Mouse (Mus musculus): ENCODE results near the gene Hoxa2.
A peak's percentile ranks its signal among the peaks of the same experiment; 100 is the strongest.

Gene Hoxa2

GRCm38 (mm10) chr6:52163366-52164031, 1.1 kb downstream of the Hoxa2 start:
- peak; percentile 61 to 71 for DNase-seq

- peak in 1 of 2 experiments; percentile 51 for DNase-seq
Observed at GRCm38 (mm10) chr6:52162611-52163365, 1.8 kb downstream of the Hoxa2 start.

GRCm38 (mm10) chr6:52162093-52162380, 2.6 kb downstream of the Hoxa2 start:
- DNase-seq, result peak in 1 of 2 experiments; percentile 29

GRCm38 (mm10) chr6:52161336-52162092, 3.1 kb downstream of the Hoxa2 start:
- DNase-seq, result peak in 1 of 2 experiments; percentile 17

GRCm38 (mm10) chr6:52160511-52161335, 3.9 kb downstream of the Hoxa2 start:
- DNase-seq, result peak; percentile 80 to 85

- peak; percentile 32 to 54 for DNase-seq
Observed at GRCm38 (mm10) chr6:52159979-52160378, 4.7 kb downstream of the Hoxa2 start.

GRCm38 (mm10) chr6:52159164-52159761, 5.4 kb downstream of the Hoxa2 start:
- peak; percentile 55 to 71 for DNase-seq

- peak; percentile 88 to 93 for DNase-seq
Observed at GRCm38 (mm10) chr6:52158276-52159051, 6.2 kb downstream of the Hoxa2 start, which contains the start of gene Hoxa1. Hoxa1 (minus strand) TSS chr6:52158317.

- no peak for DNase-seq
Observed at GRCm38 (mm10) chr6:52157466-52158275, 7.0 kb downstream of the Hoxa2 start.

GRCm38 (mm10) chr6:52156551-52157200, 8.0 kb downstream of the Hoxa2 start:
- DNase-seq, result peak in 1 of 2 experiments; percentile 6

GRCm38 (mm10) chr6:52155471-52155870, 9.2 kb downstream of the Hoxa2 start:
- DNase-seq, result no peak

- DNase-seq, result peak in 1 of 2 experiments; percentile 9
Observed at GRCm38 (mm10) chr6:52154044-52154443, 10.6 kb downstream of the Hoxa2 start.

- DNase-seq, result peak in 1 of 2 experiments; percentile 4
Observed at GRCm38 (mm10) chr6:52153270-52153669, 11.4 kb downstream of the Hoxa2 start.

- peak in 1 of 2 experiments; percentile 7 for DNase-seq
Observed at GRCm38 (mm10) chr6:52152226-52153193, 12.1 kb downstream of the Hoxa2 start.

GRCm38 (mm10) chr6:52151571-52151970, 13.1 kb downstream of the Hoxa2 start:
- DNase-seq, result no peak

GRCm38 (mm10) chr6:52150401-52150966, 14.1 kb downstream of the Hoxa2 start:
- DNase-seq, result peak in 1 of 2 experiments; percentile 27

- DNase-seq, result no peak
Observed at GRCm38 (mm10) chr6:52139115-52139514, 25.5 kb downstream of the Hoxa2 start.

- DNase-seq, result no peak
Observed at GRCm38 (mm10) chr6:52138576-52138975, 26.1 kb downstream of the Hoxa2 start.
